Mouse (Mus musculus) liver, embryonic 16.5 days (tissue): ENCODE results near the gene Rag2. TPM values are rescaled to one million over a fixed set of nuclear protein-coding genes. Genes with fewer than 3 reads are reported as not detected.

ENCODE experiments used
- ATAC-seq: fragments of 200-750 bp; cut with Nextera tagmentation; 2 replicates; pipeline ENCODE4 v1.8.0; 2017; ENCODE audit warnings: low read depth, mild to moderate bottlenecking, moderate number of reproducible peaks, moderate library complexity
- H3K27ac ChIP-seq: fragments of 300-500 bp; sonication (generic); 2 replicates; pipeline ENCODE4 v1.5.1; 2014; ENCODE audit warnings: mild to moderate bottlenecking, low read length
- H3K27me3 ChIP-seq: fragments of 300-500 bp; sonication (generic); 2 replicates; pipeline ENCODE4 v1.6.1; 2014; ENCODE audit warnings: low read depth, low read length, mixed read lengths; ENCODE audit not compliant: control insufficient read depth, insufficient read depth
- H3K36me3 ChIP-seq: fragments of 300-500 bp; sonication (generic); 2 replicates; pipeline ENCODE4 v1.6.1; 2014; ENCODE audit warnings: mild to moderate bottlenecking; ENCODE audit not compliant: control insufficient read depth, insufficient read depth
- H3K4me1 ChIP-seq: fragments of 300-500 bp; sonication (generic); 2 replicates; pipeline ENCODE4 v1.6.1; 2014; ENCODE audit warnings: low read depth, low read length, mixed read lengths; ENCODE audit not compliant: control insufficient read depth
- H3K4me2 ChIP-seq: fragments of 300-500 bp; sonication (generic); 2 replicates; pipeline ENCODE4 v1.6.1; 2014; ENCODE audit warnings: low read depth, low read length, mixed read lengths
- H3K4me3 ChIP-seq: fragments of 300-500 bp; sonication (generic); 2 replicates; pipeline ENCODE4 v1.5.1; 2014; ENCODE audit warnings: low read depth, mild to moderate bottlenecking, low read length
- H3K9ac ChIP-seq: fragments of 300-500 bp; sonication (generic); 2 replicates; pipeline ENCODE4 v1.6.1; 2014; ENCODE audit warnings: low read depth, low read length
- H3K9me3 ChIP-seq: fragments of 300-500 bp; sonication (generic); replicated peaks from 2 replicates; pipeline ENCODE4 v1.6.1; 2016; ENCODE audit warnings: low read length; ENCODE audit not compliant: control insufficient read depth
- WGBS: fragments of 180-500 bp; shearing (Covaris S2); extraction: QIAGEN DNeasy Blood & Tissue Kit; methylation state at CpG from one replicate; pipeline ENCODE4 v1.1.7; 2014; ENCODE audit not compliant: insufficient replicate concordance; 5-methylcytosine and 5-hydroxymethylcytosine counted together
- polyA plus RNA-seq: library from polyadenylated mRNA; unstranded; fragments of >200 nt; fragmentation: Nextera tagmentation; extraction: Ambion mirVana; gene quantifications from 2 replicates; pipeline ENCODE4 v1.2.1, GENCODE M21; 2015

The Rag2 gene
- polyA plus RNA-seq, 1 experiment from 2014 or later = 1.2 TPM

DNA sequence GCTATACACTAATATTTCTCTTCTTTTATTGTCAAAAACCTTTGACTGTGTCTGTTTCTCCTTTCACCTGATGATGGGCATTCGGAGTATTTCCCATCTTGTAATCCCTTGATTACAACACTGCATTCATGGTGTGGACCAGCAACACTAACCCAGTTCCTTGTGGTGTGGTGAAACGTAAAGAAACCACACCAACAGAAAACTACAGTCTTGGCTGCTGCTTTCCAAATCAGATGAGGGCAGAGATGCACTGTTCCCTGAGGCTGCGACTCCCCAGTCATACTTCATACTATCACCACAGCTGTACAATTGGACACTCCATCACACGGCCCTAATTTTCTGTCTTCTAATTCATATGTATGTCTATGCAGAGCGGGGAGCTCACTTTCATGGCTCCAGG lies 29.8 kb upstream of the Rag2 start:
- Histone ChIP-seq H3K4me2 (no peak overlapping the region), H3K27ac (no peak overlapping the region), H3K9ac (no peak overlapping the region), H3K36me3 (no peaks in the 10 kb centered on the region), H3K9me3 (no peaks in the 10 kb centered on the region), H3K4me1 (no peaks in the 10 kb centered on the region), H3K27me3 (no peaks in the 10 kb centered on the region), H3K4me3 (no peak overlapping the region)
- ATAC-seq = no peak
- 56% methylated on average over 5 of the region's 5 CpGs for WGBS

DNA sequence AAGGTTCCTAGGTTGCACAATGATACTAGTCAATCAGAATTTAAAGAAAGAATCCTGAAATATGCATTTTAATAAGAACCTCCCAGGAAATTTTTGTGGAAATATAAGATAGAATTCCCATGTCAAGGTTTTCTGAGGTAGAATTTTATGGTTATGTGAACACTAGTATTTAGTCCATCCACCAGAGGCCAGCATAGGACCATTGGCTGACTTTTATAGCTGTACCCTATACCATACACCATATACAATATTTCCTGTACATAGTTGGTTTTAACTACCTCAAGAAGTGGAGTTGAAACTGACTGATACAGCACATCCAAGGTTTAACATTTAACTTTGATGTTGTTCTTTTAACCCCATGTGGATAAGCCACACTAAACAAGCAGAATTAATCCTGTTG lies 27.3 kb upstream of the Rag2 start:
- H3K9ac ChIP-seq = no peak overlapping the region
- no peak overlapping the region for H3K27ac ChIP-seq
- no peaks in the 10 kb centered on the region for H3K9me3 ChIP-seq
- H3K4me1 ChIP-seq = no peaks in the 10 kb centered on the region
- H3K27me3 ChIP-seq = no peaks in the 10 kb centered on the region
- no peak overlapping the region for H3K4me3 ChIP-seq
- no peak overlapping the region for H3K4me2 ChIP-seq
- ATAC-seq = no peak
- no peaks in the 10 kb centered on the region for H3K36me3 ChIP-seq

DNA sequence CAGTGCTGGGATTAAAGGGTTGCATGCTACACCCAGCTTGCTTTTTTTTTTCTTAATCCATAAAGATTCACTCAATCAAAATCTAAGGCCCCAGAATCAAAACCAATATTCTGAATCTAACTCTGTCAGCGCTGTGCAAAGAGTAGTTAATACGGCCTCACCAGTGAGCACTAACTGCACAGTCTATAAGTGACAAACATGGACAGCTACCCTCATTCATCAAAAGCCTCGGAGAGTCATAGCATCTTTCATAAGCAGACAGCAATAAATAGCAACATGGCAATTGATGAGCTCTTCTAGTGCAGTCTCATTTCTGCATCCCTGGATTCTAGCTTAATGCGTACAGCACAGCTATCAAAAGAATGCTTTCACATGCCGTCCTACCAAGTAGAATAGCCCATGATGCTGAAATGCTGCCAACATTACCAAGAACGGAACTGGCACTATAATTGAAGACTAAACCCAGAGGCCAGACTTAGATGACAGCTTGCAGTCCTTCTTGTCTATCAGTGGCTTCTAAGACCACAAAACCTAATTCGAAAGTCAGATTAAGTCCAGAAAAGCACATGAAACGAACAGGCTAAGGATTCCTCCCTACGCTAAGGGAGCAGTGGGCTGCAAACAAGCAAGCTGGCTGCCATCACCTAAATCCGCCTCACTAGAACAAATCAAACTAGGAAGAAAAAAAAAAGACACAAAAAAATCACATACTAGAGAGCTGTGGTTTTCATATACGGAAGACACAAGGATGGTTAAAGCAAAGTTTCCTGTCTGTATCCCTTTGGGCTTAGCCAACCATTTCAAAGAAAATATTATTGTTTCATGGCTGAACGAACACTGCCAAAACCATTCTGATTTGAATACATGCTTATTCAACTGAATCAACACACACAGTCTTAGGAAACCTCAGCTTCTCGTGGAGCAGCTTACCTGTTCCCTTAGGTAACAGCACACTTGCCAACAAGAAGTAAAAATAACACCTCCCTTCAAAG lies 26.0 kb upstream of the Rag2 start:
- H3K4me3 ChIP-seq = no peak overlapping the region
- H3K27me3 ChIP-seq = no peaks in the 10 kb centered on the region
- no peaks in the 10 kb centered on the region for H3K4me1 ChIP-seq
- H3K9ac ChIP-seq = no peak overlapping the region
- no peak overlapping the region for H3K4me2 ChIP-seq
- H3K9me3 ChIP-seq = no peaks in the 10 kb centered on the region
- WGBS = 65% methylated on average over 13 of the region's 13 CpGs
- H3K27ac ChIP-seq = no peak overlapping the region
- ATAC-seq = no peak
- no peaks in the 10 kb centered on the region for H3K36me3 ChIP-seq

- no peaks in the 10 kb centered on the region for H3K4me1 ChIP-seq
- no peak overlapping the region for H3K4me2 ChIP-seq
- no peaks in the 10 kb centered on the region for H3K36me3 ChIP-seq
- H3K27ac ChIP-seq = no peak overlapping the region
- H3K9ac ChIP-seq = no peak overlapping the region
- no peak overlapping the region for H3K4me3 ChIP-seq
- H3K9me3 ChIP-seq = no peaks in the 10 kb centered on the region
- no peak for ATAC-seq
- WGBS = 38% methylated on average over 8 of the region's 8 CpGs
- no peaks in the 10 kb centered on the region for H3K27me3 ChIP-seq
Observed at GRCm38 (mm10) chr2:101600703-101601102, 23.8 kb upstream of the Rag2 start.

- no peak for ATAC-seq
- H3K27ac ChIP-seq = no peak overlapping the region
- no peak overlapping the region for H3K4me3 ChIP-seq
- H3K4me1 ChIP-seq = no peaks in the 10 kb centered on the region
- WGBS = 51% methylated on average over 1 of the region's 1 CpGs
- H3K36me3 ChIP-seq = no peaks in the 10 kb centered on the region
- H3K4me2 ChIP-seq = no peak overlapping the region
- no peaks in the 10 kb centered on the region for H3K27me3 ChIP-seq
- no peak overlapping the region for H3K9ac ChIP-seq
- H3K9me3 ChIP-seq = no peaks in the 10 kb centered on the region
Observed at GRCm38 (mm10) chr2:101603099-101603498, 21.4 kb upstream of the Rag2 start.

- WGBS = 60% methylated on average over 7 of the region's 7 CpGs
- no peak overlapping the region for H3K27ac ChIP-seq
- no peak overlapping the region for H3K4me2 ChIP-seq
- no peaks in the 10 kb centered on the region for H3K27me3 ChIP-seq
- ATAC-seq = peak; percentile 24; the same call in 1 of the 2 replicates
- no peaks in the 10 kb centered on the region for H3K9me3 ChIP-seq
- no peaks in the 10 kb centered on the region for H3K4me1 ChIP-seq
- H3K9ac ChIP-seq = no peak overlapping the region
- H3K36me3 ChIP-seq = no peaks in the 10 kb centered on the region
- H3K4me3 ChIP-seq = no peak overlapping the region
Observed at GRCm38 (mm10) chr2:101608232-101608894, 16.2 kb upstream of the Rag2 start.

DNA sequence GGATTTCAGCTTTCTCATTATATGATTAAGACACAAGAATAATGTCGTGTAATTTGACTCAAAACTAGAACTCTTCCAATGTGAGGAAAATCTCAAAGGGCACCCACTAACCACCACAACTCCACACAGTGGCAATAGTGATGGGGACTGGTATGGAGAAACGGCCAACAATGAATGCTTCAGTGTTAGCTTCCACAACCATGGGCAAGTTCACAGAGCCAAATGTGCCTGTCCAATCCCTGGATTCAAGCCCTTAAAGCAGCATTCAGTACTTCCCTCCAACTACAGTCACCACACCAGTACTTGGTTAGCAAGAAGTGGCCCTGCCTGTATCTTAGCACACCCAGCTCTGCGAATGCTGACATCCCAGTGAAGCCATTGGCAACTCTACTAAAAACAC lies 13.7 kb upstream of the Rag2 start:
- Histone ChIP-seq H3K4me3 (no peak overlapping the region), H3K36me3 (no peaks in the 10 kb centered on the region), H3K9ac (no peak overlapping the region), H3K4me2 (no peak overlapping the region), H3K27me3 (no peaks in the 10 kb centered on the region), H3K27ac (no peak overlapping the region), H3K4me1 (no peaks in the 10 kb centered on the region), H3K9me3 (no peaks in the 10 kb centered on the region)
- ATAC-seq = no peak
- WGBS = 65% methylated on average over 3 of the region's 3 CpGs

DNA sequence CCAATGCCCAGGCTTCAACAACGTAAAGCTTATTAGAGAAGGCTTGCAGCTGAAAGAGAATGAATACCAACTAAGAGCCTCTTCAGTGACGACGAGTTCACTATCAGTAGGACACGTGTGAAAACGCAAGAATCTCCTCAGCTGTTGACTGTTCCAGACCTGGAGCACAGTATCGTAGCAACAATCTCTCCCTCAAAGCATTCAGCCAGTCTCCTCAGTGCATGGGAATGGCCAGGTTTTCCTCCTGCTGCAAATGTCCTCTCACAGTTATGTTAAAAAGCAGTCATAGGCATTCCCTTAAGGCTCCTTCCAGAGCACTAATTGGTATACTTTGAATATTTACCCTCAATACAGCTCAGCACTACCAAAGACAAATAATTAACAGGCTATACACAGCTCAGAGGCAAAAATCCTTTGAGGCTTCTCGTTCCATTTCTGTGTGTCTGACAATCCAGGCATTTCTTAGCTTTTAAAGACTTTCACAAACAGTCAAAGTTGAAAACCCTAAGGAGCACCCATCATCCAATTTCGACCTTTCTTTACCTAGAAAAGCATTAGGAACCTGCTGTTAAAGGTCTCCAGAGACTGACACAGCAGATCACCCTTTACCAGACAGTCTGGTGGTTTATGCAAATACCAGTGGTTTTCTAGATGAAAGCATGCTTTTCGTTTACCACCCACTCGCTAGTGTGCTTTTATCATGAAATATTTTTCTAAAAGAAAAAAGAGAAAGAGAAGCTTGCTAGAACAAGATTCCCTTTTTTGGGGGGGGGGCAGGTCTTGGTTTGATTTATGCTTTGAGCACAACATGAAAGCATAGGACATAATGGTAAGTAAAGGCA lies 8.8 kb upstream of the Rag2 start:
- H3K36me3 ChIP-seq = no peaks in the 10 kb centered on the region
- H3K9me3 ChIP-seq = no peaks in the 10 kb centered on the region
- 48% methylated on average over 10 of the region's 10 CpGs for WGBS
- H3K4me2 ChIP-seq = no peak overlapping the region
- H3K4me1 ChIP-seq = no peaks in the 10 kb centered on the region
- no peak overlapping the region for H3K27ac ChIP-seq
- no peaks in the 10 kb centered on the region for H3K27me3 ChIP-seq
- no peak for ATAC-seq
- H3K9ac ChIP-seq = no peak overlapping the region
- no peak overlapping the region for H3K4me3 ChIP-seq
